Mouse (Mus musculus): ENCODE measurements around the gene Dmrta2. TPM values are rescaled to one million over a fixed set of nuclear protein-coding genes. Genes with fewer than 3 reads are reported as not detected.

Gene Dmrta2
- polyA plus RNA-seq, 1 experiment: 2.9 TPM

- Histone ChIP-seq H3K27ac (ENCODE audit: insufficient read depth, low read length) (no peak overlapping the region), H3K4me1 (ENCODE audit: control insufficient read depth, insufficient read depth, low read length) (no peaks in the 10 kb centered on the region), H3K4me3 (ENCODE audit: insufficient read depth, low read length) (no peak overlapping the region)
- TF ChIP-seq CTCF (IDR thresholded peaks at IDR 0.05; ENCODE audit: extremely low read depth, insufficient read depth, low read length): no peak
- no peak for TF ChIP-seq POLR2A (IDR thresholded peaks at IDR 0.05; ENCODE audit: extremely low read depth, insufficient read depth, low read length)
Observed at GRCm38 (mm10) chr4:109983281-109984001, 5.6 kb downstream of the Dmrta2 start.

DNA sequence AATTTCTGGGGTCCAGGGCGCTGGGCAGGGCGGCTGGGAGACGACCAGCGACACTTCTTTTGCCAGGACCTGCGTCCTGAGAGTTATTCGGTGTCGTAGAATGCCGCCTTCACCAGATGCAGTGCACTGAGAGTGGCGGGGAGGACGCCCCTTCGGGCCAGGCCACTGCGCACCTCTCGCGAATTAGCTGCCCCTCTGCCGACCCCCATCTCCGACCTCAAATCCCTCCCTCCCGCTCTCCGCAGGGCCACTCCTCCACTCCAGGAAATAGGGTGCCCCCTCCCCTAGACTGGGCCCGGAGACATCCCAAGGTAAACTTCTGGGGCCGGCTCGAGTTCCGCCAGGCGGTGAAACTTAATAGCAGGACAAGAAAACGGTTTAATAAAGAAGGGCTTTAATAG is 6.2 kb downstream of the Dmrta2 start:
- TF ChIP-seq POLR2A (IDR thresholded peaks at IDR 0.05; ENCODE audit: extremely low read depth, insufficient read depth, low read length): no peak
- no peak for TF ChIP-seq CTCF (IDR thresholded peaks at IDR 0.05; ENCODE audit: extremely low read depth, insufficient read depth, low read length)
- H3K4me1 ChIP-seq (ENCODE audit: control insufficient read depth, insufficient read depth, low read length): no peaks in the 10 kb centered on the region
- no peak overlapping the region for H3K27ac ChIP-seq (ENCODE audit: insufficient read depth, low read length)
- H3K4me3 ChIP-seq (ENCODE audit: insufficient read depth, low read length): no peak overlapping the region

DNA sequence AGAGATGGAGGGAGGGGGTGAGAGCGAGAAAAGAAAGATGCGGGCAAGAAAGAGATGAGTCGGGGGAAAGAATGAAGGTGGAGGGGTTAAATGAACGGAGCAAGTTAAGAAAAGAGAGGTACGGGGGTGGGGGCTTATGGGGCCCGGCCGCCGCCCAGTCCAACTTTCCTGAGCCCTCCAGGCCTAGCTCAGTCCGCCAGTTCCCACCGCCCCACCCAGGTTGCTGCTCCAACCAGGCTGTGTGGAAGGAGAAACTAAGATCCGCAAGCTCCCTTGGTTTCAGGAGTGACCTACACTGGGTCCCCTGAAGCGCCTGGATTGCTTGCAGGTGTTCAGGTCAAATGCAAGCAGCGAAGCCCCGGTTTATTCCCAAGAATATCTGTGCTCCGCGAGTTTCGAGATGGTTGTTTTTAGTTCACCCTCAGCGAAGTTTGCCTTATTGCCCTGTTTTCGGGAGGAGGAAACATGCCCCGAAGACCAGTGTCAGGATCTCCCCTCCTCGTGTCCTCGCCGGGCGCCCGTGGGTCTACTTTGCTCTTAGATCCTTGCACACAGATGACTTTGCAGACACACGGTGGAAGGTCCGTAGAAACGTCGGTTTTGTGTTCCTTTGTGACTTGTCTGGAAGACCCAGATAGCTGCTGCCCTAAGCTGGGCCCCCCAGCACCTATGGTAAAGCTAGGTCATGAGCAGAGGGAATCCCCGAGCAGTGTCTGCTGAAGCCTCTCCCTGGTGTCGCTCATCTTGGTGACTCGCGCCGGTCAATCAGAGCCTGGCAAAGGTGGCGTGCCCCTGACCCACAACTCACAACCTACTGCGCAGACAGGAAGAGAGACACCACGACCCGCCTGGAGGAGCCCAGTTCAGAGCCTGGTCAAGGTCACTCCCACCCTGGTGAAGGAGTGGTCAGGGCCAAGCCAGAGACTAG is 6.9 kb downstream of the Dmrta2 start:
- no peaks in the 10 kb centered on the region for H3K4me1 ChIP-seq (ENCODE audit: control insufficient read depth, insufficient read depth, low read length)
- TF ChIP-seq POLR2A (IDR thresholded peaks at IDR 0.05; ENCODE audit: extremely low read depth, insufficient read depth, low read length) (no peak), CTCF (IDR thresholded peaks at IDR 0.05; ENCODE audit: extremely low read depth, insufficient read depth, low read length) (no peak)
- H3K4me3 ChIP-seq (ENCODE audit: insufficient read depth, low read length): no peak overlapping the region
- no peak overlapping the region for H3K27ac ChIP-seq (ENCODE audit: insufficient read depth, low read length)

DNA sequence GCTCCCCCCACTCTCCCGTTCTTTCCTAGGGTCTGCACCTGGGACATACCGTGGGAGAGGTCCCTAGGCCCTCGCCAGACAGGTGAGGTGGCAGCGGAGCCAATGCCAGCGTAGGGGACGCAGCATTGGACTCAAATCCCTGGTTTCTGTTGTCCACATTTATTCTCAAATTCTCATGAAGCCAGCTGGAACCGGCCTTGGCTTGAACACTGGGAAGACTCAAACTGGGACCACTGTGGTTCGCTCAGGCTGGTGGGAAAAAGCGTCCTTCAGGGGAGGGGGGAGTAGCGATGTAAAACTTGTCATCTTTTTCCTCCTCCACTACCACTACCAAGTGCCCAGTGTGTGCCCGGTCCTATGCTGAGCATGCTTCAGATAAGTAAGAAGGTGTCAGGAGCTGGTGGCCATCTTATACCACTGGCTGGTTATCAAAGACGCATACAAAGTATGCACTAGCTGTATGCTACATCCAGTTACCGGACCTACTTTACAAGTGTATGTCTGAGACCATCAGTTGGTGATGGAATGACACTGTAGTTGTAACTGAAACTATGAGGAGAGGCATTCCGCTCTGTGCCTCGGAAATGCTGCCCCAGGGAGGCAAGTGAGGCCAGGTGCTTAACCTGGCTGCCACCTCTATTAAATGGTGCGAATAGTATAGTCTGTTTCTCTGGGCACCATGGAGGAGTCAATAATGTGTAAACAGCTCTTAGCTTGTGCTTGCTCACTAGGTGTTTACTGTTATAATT is 7.7 kb downstream of the Dmrta2 start:
- Histone ChIP-seq H3K4me3 (ENCODE audit: insufficient read depth, low read length) (no peak overlapping the region), H3K27ac (ENCODE audit: insufficient read depth, low read length) (no peak overlapping the region), H3K4me1 (ENCODE audit: control insufficient read depth, insufficient read depth, low read length) (no peaks in the 10 kb centered on the region)
- TF ChIP-seq POLR2A (IDR thresholded peaks at IDR 0.05; ENCODE audit: extremely low read depth, insufficient read depth, low read length): no peak
- no peak for TF ChIP-seq CTCF (IDR thresholded peaks at IDR 0.05; ENCODE audit: extremely low read depth, insufficient read depth, low read length)

GRCm38 (mm10) chr4:109986301-109986700 is 8.4 kb downstream of the Dmrta2 start:
- no peak for TF ChIP-seq CTCF (IDR thresholded peaks at IDR 0.05; ENCODE audit: extremely low read depth, insufficient read depth, low read length)
- no peak for TF ChIP-seq POLR2A (IDR thresholded peaks at IDR 0.05; ENCODE audit: extremely low read depth, insufficient read depth, low read length)
- no peaks in the 10 kb centered on the region for H3K4me1 ChIP-seq (ENCODE audit: control insufficient read depth, insufficient read depth, low read length)
- no peak overlapping the region for H3K4me3 ChIP-seq (ENCODE audit: insufficient read depth, low read length)
- H3K27ac ChIP-seq (ENCODE audit: insufficient read depth, low read length): no peak overlapping the region

- Histone ChIP-seq H3K4me3 (ENCODE audit: insufficient read depth, low read length) (no peak overlapping the region), H3K27ac (ENCODE audit: insufficient read depth, low read length) (no peak overlapping the region), H3K4me1 (ENCODE audit: control insufficient read depth, insufficient read depth, low read length) (no peaks in the 10 kb centered on the region)
- TF ChIP-seq CTCF (IDR thresholded peaks at IDR 0.05; ENCODE audit: extremely low read depth, insufficient read depth, low read length) (no peak), POLR2A (IDR thresholded peaks at IDR 0.05; ENCODE audit: extremely low read depth, insufficient read depth, low read length) (no peak)
Observed at GRCm38 (mm10) chr4:109986748-109987355, 9.0 kb downstream of the Dmrta2 start.

- Histone ChIP-seq H3K27ac (ENCODE audit: insufficient read depth, low read length) (no peak overlapping the region), H3K4me1 (ENCODE audit: control insufficient read depth, insufficient read depth, low read length) (no peaks in the 10 kb centered on the region), H3K4me3 (ENCODE audit: insufficient read depth, low read length) (no peak overlapping the region)
- TF ChIP-seq POLR2A (IDR thresholded peaks at IDR 0.05; ENCODE audit: extremely low read depth, insufficient read depth, low read length): no peak
- no peak for TF ChIP-seq CTCF (IDR thresholded peaks at IDR 0.05; ENCODE audit: extremely low read depth, insufficient read depth, low read length)
Observed at GRCm38 (mm10) chr4:109987560-109988362, 9.9 kb downstream of the Dmrta2 start.

GRCm38 (mm10) chr4:109988411-109988810 is 10.6 kb downstream of the Dmrta2 start:
- TF ChIP-seq POLR2A (IDR thresholded peaks at IDR 0.05; ENCODE audit: extremely low read depth, insufficient read depth, low read length) (no peak), CTCF (IDR thresholded peaks at IDR 0.05; ENCODE audit: extremely low read depth, insufficient read depth, low read length) (no peak)
- Histone ChIP-seq H3K4me3 (ENCODE audit: insufficient read depth, low read length) (no peak overlapping the region), H3K4me1 (ENCODE audit: control insufficient read depth, insufficient read depth, low read length) (no peaks in the 10 kb centered on the region), H3K27ac (ENCODE audit: insufficient read depth, low read length) (no peak overlapping the region)

Data from cortical plate, adult 2 months (tissue).